Comparison of ENCODE assay signal across 8 mouse cellular contexts in the genomic region with DNA sequence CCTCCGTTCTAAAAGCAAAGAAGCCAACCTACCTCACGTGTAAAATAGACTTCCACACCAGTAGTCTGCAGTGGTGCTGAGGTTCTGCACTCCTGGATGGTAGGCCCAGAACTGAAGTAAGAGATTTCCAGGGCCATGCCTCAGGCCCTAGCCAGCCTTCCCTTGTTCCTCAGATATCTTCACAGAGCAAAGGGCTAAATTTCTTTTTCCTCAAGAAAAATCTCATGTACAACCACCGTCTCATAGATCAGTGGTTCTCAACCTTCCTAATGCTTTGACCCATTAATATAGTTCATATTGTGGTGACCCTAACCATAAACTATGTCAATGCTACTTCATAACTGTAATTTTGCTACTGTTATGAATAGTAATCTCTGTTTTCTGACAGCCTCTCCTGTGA.
A peak's percentile ranks its signal among the peaks of the same experiment; 100 is the strongest.
DNase-seq lines count a peak whose midpoint lies in the region; ATAC-seq and TF ChIP-seq lines count a peak whose summit lies in the region.

No protein-coding gene starts in this region.

- no peaks in the 10 kb centered on the region for H3K27me3 ChIP-seq in kidney, embryonic 16.5 days (ENCODE audit: insufficient read depth, low read length)
- H3K27me3 ChIP-seq in embryonic facial prominence, embryonic 12.5 days = no peaks in the 10 kb centered on the region
- H3K27me3 ChIP-seq in intestine, embryonic 15.5 days (replicated peaks) = no peaks in the 10 kb centered on the region
- H3K27me3 ChIP-seq in myocyte (ENCODE audit: control insufficient read depth, insufficient read depth, insufficient read length) = no peaks in the 10 kb centered on the region

- no peaks in the 10 kb centered on the region for H3K9me3 ChIP-seq in kidney, embryonic 16.5 days (ENCODE audit: low read length)
- no peaks in the 10 kb centered on the region for H3K9me3 ChIP-seq in embryonic facial prominence, embryonic 12.5 days
- no peaks in the 10 kb centered on the region for H3K9me3 ChIP-seq in intestine, embryonic 15.5 days

- WGBS in kidney, embryonic 16.5 days = 37% methylated on average over 3 of the region's 3 CpGs
- 35% methylated on average over 3 of the region's 3 CpGs for WGBS in embryonic facial prominence, embryonic 12.5 days
- 39% methylated on average over 3 of the region's 3 CpGs for WGBS in intestine, embryonic 15.5 days

- peaks cover 35% of the 10 kb centered on the region for H3K79me2 ChIP-seq in myocyte (ENCODE audit: control insufficient read depth, insufficient read depth)

- no peak for DNase-seq in kidney, adult 9 months
- no peak for DNase-seq in embryo, embryonic 10 days (ENCODE audit: low spot score)
- DNase-seq in adrenal gland, adult 2 months = no peak
- DNase-seq in left cerebral cortex, postnatal 10 days (ENCODE audit: extremely low spot score in 1 of 2, low spot score in 2 of 2) = no peak

- peak overlapping the region; percentile 95 for H3K4me2 ChIP-seq in kidney, embryonic 16.5 days (replicated peaks; ENCODE audit: low read depth, low read length)
- peak overlapping the region; percentile 88 for H3K4me2 ChIP-seq in embryonic facial prominence, embryonic 12.5 days (replicated peaks)
- peak overlapping the region; percentile 93 for H3K4me2 ChIP-seq in intestine, embryonic 15.5 days (replicated peaks)
- H3K4me2 ChIP-seq in myocyte (ENCODE audit: low read depth) = peak overlapping the region; percentile 80

- no peak overlapping the region for H3ac ChIP-seq in myocyte (ENCODE audit: control insufficient read depth, insufficient read length)

- H3K27ac ChIP-seq in kidney, embryonic 16.5 days (ENCODE audit: low read length) = no peak overlapping the region
- H3K27ac ChIP-seq in embryonic facial prominence, embryonic 12.5 days = no peak overlapping the region
- no peak overlapping the region for H3K27ac ChIP-seq in intestine, embryonic 15.5 days

- H3K4me1 ChIP-seq in kidney, embryonic 16.5 days (ENCODE audit: insufficient read depth, low read length) = peaks cover 42% of the 10 kb centered on the region
- H3K4me1 ChIP-seq in embryonic facial prominence, embryonic 12.5 days = peaks cover 46% of the 10 kb centered on the region
- peaks cover 20% of the 10 kb centered on the region for H3K4me1 ChIP-seq in intestine, embryonic 15.5 days (replicated peaks)

- no peak for TF ChIP-seq POLR2A in myocyte (IDR thresholded peaks at IDR 0.05; ENCODE audit: insufficient read length, low read depth)

- H3K36me3 ChIP-seq in kidney, embryonic 16.5 days (ENCODE audit: insufficient read depth, low read length) = no peaks in the 10 kb centered on the region
- H3K36me3 ChIP-seq in embryonic facial prominence, embryonic 12.5 days = no peaks in the 10 kb centered on the region
- no peaks in the 10 kb centered on the region for H3K36me3 ChIP-seq in intestine, embryonic 15.5 days
- H3K36me3 ChIP-seq in myocyte (ENCODE audit: control insufficient read depth, insufficient read depth) = no peaks in the 10 kb centered on the region

- no peak for ATAC-seq in kidney, embryonic 16.5 days (ENCODE audit: low FRiP score, low TSS enrichment)
- ATAC-seq in embryonic facial prominence, embryonic 12.5 days (ENCODE audit: insufficient number of reproducible peaks, insufficient read depth, low FRiP score, low TSS enrichment) = no peak
- no peak for ATAC-seq in intestine, embryonic 15.5 days

- peak overlapping the region; percentile 97 for H3K4me3 ChIP-seq in kidney, embryonic 16.5 days (ENCODE audit: low read length)
- H3K4me3 ChIP-seq in embryonic facial prominence, embryonic 12.5 days = no peak overlapping the region
- peak overlapping the region; percentile 99 for H3K4me3 ChIP-seq in intestine, embryonic 15.5 days (replicated peaks)
- H3K4me3 ChIP-seq in myocyte = peak overlapping the region; percentile 39

- peak overlapping the region; percentile 93 for H3K9ac ChIP-seq in kidney, embryonic 16.5 days (replicated peaks; ENCODE audit: low read length)
- 0 out of 2 replicates have a peak overlapping the region, but pooled peaks have one; percentile 6 for H3K9ac ChIP-seq in embryonic facial prominence, embryonic 12.5 days
- H3K9ac ChIP-seq in intestine, embryonic 15.5 days = peak overlapping the region; percentile 31; the same call in 1 of the 2 replicates

- intact Hi-C loops in left cerebral cortex, postnatal 10 days (cut with DNase I) = loop anchor here (5.0 kb wide), 1 partner anchor 137 kb away; no protein-coding TSS in a partner anchor

TF ChIP-seq in myocyte, 11 proteins besides CTCF, POLR2A, EP300 and RAD21:
- TF ChIP-seq CEBPB (IDR thresholded peaks at IDR 0.05; ENCODE audit: insufficient read depth, poor library complexity, severe bottlenecking) (no peak), MAX (IDR thresholded peaks at IDR 0.05; ENCODE audit: low read depth) (no peak), TCF3 (IDR thresholded peaks at IDR 0.05; ENCODE audit: insufficient read length, low read depth) (no peak), POLR2AphosphoS2 (IDR thresholded peaks at IDR 0.05; ENCODE audit: insufficient read length, low read depth) (no peak), MYOG (IDR thresholded peaks at IDR 0.05; ENCODE audit: control insufficient read depth in 1 of 3, insufficient read depth in 1 of 3, insufficient read length in 2 of 3, low read depth in 2 of 3) (no peak), E2F4 (IDR thresholded peaks at IDR 0.05; ENCODE audit: insufficient read depth) (no peak), TCF12 (IDR thresholded peaks at IDR 0.05; ENCODE audit: insufficient read depth, poor library complexity, severe bottlenecking) (no peak), MYOD1 (IDR thresholded peaks at IDR 0.05; ENCODE audit: control insufficient read depth in 1 of 3, insufficient read length in 2 of 3, low read depth in 2 of 3) (no peak), USF1 (IDR thresholded peaks at IDR 0.05; ENCODE audit: low read depth) (no peak), SRF (IDR thresholded peaks at IDR 0.05; ENCODE audit: control insufficient read depth, insufficient read length, low read depth) (no peak), REST (IDR thresholded peaks at IDR 0.05; ENCODE audit: insufficient read depth, insufficient read length) (no peak)

Comparison
In these comparisons a context has a peak if more than half of its experiments do, and no peak if none do; other contexts are left out.
1. H3K9ac ChIP-seq: peak in every context shown above with its lines; median percentile 93 in kidney, embryonic 16.5 days; 31 in intestine, embryonic 15.5 days; 6 in embryonic facial prominence, embryonic 12.5 days.